Mouse (Mus musculus): ENCODE measurements around the gene Il22ra2.

Il22ra2 gene

DNA sequence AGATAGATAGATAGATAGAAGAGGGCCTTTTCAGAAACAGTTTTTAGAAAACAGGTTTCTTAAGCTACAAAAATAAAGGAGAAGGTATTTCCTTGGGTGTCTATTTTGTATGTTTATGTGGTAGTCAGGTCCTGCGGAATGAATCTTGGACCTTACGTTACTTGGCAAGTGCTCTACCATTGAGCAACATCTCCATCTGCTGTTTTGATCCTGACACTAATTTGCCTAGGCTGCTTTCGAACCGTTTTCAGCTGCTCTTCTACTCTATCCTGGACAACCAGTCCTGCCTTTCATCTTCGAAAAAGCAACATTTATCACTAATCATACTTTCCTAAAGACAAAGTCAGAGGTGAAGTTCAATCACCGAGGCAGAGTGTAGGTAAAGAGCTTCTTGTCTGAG, 18.6 kb upstream of the Il22ra2 start:
- DNase-seq: no peak

DNA sequence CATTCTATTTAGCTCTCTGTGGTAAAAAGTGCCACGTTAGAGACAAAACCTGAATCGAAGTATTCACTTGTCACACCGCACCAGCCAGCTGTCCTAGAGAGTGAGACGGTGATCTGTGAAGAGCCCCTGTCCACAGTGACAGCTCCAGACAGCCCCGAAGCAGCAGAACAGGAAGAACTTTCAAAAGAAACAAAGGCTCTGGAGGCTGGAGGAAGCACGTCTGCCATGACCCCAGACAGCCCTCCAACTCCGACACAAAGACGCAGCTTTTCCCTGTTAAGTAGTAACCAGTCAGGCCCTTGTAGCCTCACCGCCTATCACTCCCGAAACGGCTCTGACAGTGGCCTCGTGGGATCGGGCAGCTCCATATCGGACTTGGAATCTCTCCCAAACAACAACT, 12.7 kb upstream of the Il22ra2 start:
- no peak for DNase-seq

DNA sequence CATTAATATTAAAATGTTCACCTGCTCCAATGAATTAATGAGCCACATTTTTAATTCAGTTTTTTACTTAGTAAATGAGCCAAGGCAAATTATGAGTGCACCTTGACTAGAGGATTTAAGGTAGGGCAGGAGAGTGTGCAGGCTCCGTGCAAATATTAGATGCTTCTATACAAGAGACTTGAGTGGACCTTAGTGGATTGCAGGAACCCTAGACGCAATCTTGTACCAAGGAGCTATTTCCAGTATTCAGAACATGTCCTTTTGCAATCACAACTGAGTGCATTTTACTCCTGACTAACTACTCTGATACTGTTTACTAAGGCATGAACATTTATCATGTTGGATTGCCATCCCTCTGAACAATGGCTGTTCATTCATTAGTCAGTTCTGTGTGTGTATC, 10.2 kb upstream of the Il22ra2 start:
- DNase-seq: no peak

DNA sequence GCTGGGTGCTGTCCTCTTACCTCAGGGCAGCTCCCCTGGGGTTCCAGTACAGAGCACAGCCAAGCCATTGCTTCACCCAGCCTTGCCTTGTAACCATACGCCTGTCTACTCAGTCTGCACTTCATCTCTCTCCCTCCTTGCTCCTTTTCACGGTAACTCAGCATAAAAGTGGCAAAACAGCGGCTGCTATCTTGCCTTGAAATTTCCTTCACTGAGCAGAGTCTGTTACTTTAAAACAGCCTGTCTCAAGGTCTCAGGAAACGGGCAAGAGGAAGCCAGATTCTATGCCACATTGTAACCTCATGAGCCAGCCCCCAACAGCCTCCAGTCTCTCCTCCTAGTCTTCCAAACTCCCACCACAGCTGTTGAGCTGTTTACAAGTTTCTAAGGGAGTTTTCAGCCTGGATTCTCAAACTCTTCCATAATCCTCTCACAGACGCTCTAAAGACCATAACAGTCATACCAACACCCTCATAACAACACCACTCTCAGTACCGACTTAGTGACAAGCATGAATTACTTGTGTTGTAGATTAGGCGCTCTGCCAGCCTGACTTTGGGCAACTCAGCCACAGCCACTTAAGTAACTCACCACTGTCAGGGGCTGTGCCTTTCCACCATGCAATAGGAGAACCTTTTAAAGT, 8.6 kb upstream of the Il22ra2 start:
- DNase-seq: peak; percentile 31

DNA sequence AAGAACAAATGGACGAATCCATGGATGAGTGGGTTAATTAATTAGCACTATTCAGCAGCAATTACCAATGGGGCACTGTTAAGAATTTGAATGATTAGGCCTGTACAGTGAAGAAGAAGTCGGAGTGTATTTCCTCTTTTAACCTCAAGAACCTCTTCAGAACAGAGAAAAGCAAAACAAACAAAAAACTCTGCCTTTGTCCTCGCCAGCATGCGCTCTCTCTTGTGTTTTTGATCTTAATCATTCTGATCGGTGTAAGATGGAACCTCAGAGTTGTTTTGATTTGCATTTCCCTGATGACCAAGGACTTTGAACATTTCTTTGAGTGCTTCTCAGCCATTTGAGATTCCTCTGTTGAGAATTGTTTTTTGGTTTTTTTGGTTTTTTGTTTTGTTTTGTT, 2.1 kb upstream of the Il22ra2 start:
- DNase-seq: no peak

DNA sequence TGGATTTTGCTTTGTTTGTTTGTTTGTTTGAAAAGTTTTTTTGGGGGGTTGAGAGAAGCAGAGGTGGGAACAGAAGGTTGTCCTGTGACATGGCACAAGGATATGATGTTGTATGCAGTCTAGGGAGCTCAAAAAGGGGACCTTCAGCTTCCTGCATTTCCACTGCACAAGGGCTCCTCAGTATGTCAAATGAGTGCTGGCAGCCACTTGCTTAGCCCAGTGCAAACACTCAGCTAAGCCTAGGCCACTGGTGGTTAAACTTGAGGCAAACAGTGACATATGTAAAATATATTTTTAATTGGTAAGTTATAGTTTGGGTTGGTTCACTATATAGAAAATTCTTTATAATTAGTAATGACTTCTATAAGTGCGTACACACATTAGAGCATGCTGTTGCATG, 2.8 kb downstream of the Il22ra2 start:
- no peak for DNase-seq

DNA sequence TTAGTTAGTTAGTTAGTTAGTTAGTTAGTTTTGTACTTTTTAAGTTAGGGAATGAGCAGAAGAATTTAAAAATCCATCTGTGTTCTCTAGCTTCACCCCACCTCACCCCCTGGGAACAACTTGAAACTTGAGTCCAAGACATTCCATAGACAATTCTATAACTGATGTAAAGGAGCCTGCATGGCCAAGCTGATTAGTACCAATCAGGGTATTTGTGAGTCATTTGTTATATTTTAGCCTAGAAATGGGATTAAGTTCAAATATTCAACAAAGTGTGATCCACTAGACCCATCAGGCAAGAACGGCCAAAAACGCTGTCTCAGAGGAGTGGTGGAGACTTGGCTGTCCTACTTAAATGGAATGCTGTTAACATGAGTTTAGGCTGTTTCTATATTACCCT, 5.5 kb downstream of the Il22ra2 start:
- DNase-seq: no peak

DNA sequence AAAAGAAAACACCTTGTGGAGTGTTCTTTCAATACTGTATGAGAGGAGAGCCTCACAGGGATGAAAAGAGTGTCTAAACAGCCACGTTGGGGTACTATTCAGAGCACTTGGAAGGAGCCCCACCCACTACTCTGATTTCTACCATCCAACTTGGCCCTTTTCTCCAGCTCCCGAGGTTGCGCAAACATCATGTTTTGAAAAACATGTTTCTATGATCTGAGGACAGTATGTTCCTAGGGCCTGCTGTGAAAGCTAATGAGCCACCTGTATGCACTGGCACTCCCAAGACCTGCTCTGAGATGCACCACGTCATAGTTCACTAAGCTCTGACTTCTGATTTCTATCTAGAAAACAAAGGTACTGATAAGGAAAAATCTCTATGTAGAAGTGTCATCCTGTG, 6.0 kb downstream of the Il22ra2 start:
- DNase-seq: no peak

DNA sequence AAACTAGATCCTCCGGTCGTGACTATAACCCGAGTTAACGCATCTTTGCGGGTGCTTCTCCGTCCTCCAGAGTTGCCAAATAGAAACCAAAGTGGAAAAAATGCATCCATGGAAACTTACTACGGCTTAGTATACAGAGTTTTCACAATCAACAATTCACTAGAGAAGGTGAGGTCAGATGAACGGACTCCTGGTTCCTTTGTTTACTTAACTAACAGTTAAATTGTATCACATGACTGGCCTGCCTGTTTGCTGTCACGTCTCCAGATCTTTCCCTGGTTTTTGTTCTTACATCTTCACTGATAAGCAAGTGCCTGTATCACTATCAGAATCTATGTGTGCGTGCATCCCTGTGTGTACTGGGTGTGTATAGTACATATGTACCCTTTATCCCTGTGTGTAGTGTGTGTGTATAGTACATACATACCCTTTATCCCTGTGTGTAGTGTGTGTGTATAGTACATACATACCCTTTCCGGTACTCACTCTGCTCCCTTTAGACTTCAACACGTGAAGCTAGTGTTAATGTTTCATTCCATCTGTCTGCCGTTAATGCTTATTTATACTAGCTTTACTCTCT, 9.9 kb downstream of the Il22ra2 start:
- DNase-seq: no peak

DNA sequence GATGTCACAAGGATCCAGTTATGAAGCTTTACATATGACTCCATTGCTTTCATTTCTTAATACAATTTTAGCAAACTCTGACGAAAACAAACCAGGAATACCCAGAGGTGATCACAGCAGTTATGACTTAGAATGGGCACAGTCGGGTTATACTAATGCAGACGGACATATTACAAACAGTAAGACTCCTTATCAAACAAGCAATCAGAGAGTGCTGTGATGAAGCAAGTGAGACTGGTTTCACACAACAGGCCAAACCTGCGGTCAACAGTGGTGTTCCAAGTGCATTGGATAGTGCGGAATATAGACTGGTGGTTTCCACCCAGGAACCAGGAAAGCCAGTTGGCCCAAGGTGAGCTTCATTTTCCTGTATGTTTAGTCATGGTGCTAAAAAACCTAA, 17.1 kb downstream of the Il22ra2 start:
- no peak for DNase-seq

DNA sequence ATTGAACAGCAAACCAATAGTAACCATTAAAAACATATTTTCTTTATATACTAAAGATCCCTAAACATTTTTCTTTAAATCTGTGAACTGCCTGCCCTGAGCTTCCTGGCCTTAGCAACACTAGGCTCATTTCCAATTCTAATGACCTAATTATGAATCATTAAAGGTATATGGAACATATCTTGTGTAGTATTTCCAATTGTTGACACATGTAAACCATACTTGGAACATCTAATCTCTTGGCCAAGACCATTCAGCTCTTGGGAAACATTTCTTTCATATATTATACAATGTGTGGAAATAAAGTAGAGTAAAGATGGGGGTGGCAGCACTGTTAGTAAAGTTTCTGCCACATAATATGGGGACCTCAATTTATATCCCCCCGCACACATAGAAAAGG, 17.8 kb downstream of the Il22ra2 start:
- DNase-seq: no peak

DNA sequence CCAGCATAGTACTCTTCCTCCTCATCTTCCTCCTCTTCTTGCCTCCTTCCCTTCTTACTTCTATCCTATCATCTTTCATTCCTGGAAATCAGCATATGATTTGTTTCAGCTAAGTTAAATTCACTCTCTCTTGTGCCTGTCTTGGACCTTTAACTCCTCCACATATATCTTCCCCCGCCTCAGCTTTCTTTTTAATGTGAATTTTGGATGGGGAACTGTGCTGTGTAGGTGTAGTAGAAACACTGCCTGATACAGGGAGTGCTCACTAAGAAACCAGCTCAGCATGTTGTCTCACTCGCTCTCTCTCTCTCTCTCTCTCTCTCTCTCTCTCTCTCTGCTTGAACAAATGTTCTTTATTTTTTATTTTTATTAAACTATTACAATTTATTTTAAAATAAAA, 23.3 kb downstream of the Il22ra2 start:
- no peak for DNase-seq

DNA sequence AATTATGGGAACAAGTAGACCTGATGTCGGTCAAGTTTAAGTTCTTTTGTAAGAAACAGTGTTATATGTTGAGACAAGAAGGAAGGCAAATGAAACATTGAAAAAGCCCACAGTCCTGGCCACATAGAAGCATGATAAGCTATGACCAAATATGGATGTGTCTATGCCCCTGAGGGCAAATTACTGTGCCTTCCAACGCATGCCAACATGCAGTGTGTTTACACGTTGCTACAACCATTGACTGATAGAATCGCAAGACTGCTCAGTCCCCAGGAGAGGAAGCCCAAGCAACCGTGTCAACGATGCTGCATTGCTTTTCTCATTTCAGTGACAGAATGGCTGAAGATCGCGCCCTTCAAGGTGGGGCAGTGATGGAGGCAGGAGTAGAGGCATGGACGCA, 35.6 kb downstream of the Il22ra2 start:
- DNase-seq: no peak

DNA sequence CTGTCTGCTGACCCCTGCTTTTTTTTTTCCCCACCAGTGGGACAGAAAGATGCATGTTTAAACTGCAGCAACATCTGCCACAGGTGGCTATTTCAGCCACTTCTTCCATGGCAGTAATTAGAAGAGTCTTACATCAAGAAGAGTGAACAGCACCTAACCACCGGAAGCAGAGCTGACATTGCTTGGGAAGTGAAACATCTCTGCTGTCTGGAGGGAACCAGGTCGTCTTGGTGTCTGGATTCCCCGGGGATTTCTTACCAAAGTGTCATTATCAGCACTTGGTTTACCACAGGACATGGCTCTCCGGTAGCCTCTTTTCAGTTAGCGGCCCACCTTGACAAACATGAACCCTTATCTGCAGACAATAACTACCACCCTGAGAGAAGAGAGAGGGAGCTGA, 38.2 kb downstream of the Il22ra2 start:
- no peak for DNase-seq

DNA sequence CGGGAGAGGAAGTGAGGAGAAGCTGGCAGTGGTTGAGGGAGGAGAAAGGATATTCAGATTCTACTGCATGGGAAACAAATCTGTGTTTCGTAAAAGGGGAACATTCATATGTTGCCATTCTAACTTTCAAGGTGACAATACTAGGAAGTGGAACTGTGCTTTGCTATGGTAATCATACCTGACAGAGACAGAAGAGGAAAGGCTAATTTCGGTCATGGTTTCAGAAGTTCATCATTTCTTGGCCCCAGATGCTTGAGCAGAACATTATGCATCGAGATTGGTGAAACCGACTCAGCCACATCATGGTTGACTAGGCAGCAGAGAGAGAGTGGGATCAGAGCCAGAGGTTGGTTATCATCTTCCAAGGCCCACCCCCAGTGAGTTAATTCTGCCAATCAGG, 47.2 kb downstream of the Il22ra2 start:
- DNase-seq: no peak

DNA sequence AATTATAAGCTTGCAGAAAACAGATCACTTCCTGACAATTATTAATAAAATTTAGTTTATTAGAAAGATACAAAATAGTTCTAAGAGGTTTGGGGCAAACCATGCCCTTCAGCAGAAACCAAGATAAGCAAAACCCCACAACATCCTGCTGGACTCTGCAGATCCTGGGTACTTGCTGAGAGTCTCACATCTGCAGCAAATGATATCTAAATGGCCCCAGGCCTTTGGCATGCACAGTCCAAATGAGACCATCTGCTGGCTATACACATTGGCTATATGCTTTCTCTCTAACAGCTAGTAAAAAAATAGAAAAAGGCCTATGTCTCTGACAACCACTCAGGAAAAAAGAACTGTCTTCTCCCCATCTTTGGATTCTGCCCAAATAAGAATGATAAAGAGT, 50.2 kb downstream of the Il22ra2 start:
- DNase-seq: no peak

DNA sequence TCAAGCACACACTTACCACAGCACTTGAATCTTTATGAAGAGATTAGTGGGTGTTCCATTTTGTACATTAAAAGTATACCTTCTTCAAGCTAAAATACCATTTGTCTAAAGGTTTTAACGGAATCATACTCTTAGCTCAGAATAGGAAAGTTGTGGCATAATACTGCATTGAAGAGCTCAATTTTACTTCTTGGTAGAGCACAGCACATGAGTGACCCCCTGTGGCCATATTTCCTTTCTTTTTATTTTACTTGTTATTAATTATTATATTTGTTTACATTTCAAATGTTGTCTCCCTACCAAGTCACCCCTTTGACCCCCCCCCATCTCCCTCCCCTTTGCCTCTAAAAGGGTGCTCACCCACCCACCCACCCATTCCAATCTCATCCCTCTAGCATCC, 51.3 kb downstream of the Il22ra2 start:
- DNase-seq: no peak

Measured in kidney, postnatal 10 days (tissue).